Comparison of ENCODE assay signal across 8 mouse cellular contexts in the genomic region with DNA sequence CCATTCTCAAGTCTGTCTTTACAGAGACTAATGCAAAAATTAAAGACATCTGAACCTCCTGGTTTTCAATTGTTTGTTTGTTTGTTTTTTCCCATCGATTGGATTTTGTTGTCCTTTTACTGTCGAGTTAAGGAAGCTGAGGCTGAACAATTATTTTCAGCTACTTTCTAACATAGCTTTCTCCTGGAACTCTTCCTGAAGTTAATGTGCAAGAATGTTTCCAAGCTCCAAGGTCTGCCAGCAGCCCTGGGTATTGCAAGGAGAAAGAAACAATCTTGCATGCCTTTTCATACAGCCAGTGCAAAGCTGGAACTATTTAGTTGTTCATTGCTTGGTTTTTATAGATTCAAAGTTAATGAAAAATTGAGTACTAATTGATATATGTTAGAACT. TPM values are rescaled to one million over a fixed set of nuclear protein-coding genes. Genes with fewer than 3 reads are reported as not detected.
DNase-seq lines count a peak whose midpoint lies in the region; ATAC-seq and TF ChIP-seq lines count a peak whose summit lies in the region.

No protein-coding gene starts in this region.

- no peaks in the 10 kb centered on the region for H3K27me3 ChIP-seq in hindbrain, embryonic 12.5 days
- no peaks in the 10 kb centered on the region for H3K27me3 ChIP-seq in liver, postnatal 0 days (ENCODE audit: insufficient read depth, low read length)

- WGBS in hindbrain, embryonic 12.5 days = 29% methylated on average over 2 of the region's 2 CpGs
- 1% methylated on average over 2 of the region's 2 CpGs for WGBS in liver, postnatal 0 days (ENCODE audit: insufficient replicate concordance)

- ATAC-seq in hindbrain, embryonic 12.5 days (ENCODE audit: low FRiP score) = no peak
- no peak for ATAC-seq in liver, postnatal 0 days

- H3K9me3 ChIP-seq in hindbrain, embryonic 12.5 days (replicated peaks) = no peaks in the 10 kb centered on the region
- H3K9me3 ChIP-seq in liver, postnatal 0 days (ENCODE audit: low read length) = no peaks in the 10 kb centered on the region

- no peak for TF ChIP-seq EP300 in liver, postnatal 0 days (IDR thresholded peaks at IDR 0.05; ENCODE audit: low read depth)

- H3K36me3 ChIP-seq in hindbrain, embryonic 12.5 days = no peaks in the 10 kb centered on the region
- H3K36me3 ChIP-seq in liver, postnatal 0 days (replicated peaks; ENCODE audit: insufficient read depth, low read length) = no peaks in the 10 kb centered on the region

- DNase-seq in embryo, embryonic 10.5 days (ENCODE audit: low spot score) = peak; percentile 15
- DNase-seq in embryo, embryonic 9.5 days (ENCODE audit: extremely low spot score) = no peak
- DNase-seq in Muller cell, postnatal 12 days (ENCODE audit: inconsistent ontology term) = peak; percentile 51
- no peak for DNase-seq in liver, postnatal 0 days
- no peak for DNase-seq in cerebellum, adult 11 months
- DNase-seq in urinary bladder, postnatal 14 days (ENCODE audit: low spot score) = no peak
- no peak for DNase-seq in left cerebral cortex, adult 8-10 months (ENCODE audit: low spot score in 2 of 2)

- peak overlapping the region; percentile 72 for H3K4me2 ChIP-seq in hindbrain, embryonic 12.5 days (replicated peaks)
- H3K4me2 ChIP-seq in liver, postnatal 0 days (ENCODE audit: low read depth, low read length) = peak overlapping the region; percentile 80

- H3K4me3 ChIP-seq in hindbrain, embryonic 12.5 days = peak overlapping the region; percentile 54
- peak overlapping the region; percentile 51 for H3K4me3 ChIP-seq in liver, postnatal 0 days (ENCODE audit: low read depth, low read length)

- TF ChIP-seq CTCF in liver, postnatal 0 days (IDR thresholded peaks at IDR 0.05; ENCODE audit: low read depth) = no peak

- no peak overlapping the region for H3K27ac ChIP-seq in hindbrain, embryonic 12.5 days
- H3K27ac ChIP-seq in liver, postnatal 0 days (ENCODE audit: low read depth) = peak overlapping the region; percentile 81

- H3K4me1 ChIP-seq in hindbrain, embryonic 12.5 days = no peaks in the 10 kb centered on the region
- peaks cover 5% of the 10 kb centered on the region; the same call in 1 of the 2 replicates for H3K4me1 ChIP-seq in liver, postnatal 0 days (ENCODE audit: insufficient read depth)

- H3K9ac ChIP-seq in hindbrain, embryonic 12.5 days = peak overlapping the region; percentile 71
- peak overlapping the region; percentile 66 for H3K9ac ChIP-seq in liver, postnatal 0 days (replicated peaks)

RNA-seq across cellular contexts. Expression of gene Snx7, which starts 0.6 kb away (rescaled TPM):
- 16.8 and 17.4 TPM in 2 replicates for polyA plus RNA-seq in hindbrain, embryonic 12.5 days (2016; fragmentation: Nextera tagmentation; extraction: Ambion mirVana)
- 13.4 and 14.1 TPM in 2 replicates for polyA plus RNA-seq in liver, postnatal 0 days (2015; fragmentation: Nextera tagmentation; extraction: Ambion mirVana)
- total RNA-seq in left cerebral cortex, adult 8-10 months (2022) = 10 to 100 TPM; 20.5 to 23.0 (median 21.5) TPM

Comparison
In these comparisons a context has a peak if more than half of its experiments do, and no peak if none do; other contexts are left out.
1. DNase-seq: peak in embryo, embryonic 10.5 days (single experiment) and Muller cell, postnatal 12 days (single experiment); none in embryo, embryonic 9.5 days (single experiment), liver, postnatal 0 days (single experiment), cerebellum, adult 11 months (single experiment), urinary bladder, postnatal 14 days (single experiment) and left cerebral cortex, adult 8-10 months (0 of 2).